9 mouse cellular contexts compared by ENCODE assay signal in the genomic region with DNA sequence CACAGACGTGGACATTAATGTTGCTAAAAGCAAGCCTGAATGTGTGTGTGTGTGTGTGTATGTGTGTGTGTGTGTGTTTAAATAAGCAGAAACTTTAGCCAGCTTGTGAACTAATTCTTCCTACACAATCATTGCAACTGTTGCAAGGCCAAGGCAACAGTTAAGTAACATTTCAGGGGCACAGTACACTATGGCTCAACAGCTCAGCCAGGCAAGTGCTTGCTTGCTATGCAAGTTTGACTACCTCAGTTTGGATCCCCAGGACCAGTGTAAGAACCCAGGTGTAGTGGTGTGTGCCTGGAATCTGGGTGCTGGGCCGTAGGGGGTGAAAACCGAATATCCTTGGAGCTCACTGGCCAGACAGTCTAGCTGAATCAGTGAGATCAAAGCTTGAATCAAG. TPM values are rescaled to one million over a fixed set of nuclear protein-coding genes. Genes with fewer than 3 reads are reported as not detected.
A peak's percentile ranks its signal among the peaks of the same experiment; 100 is the strongest.
DNase-seq lines count a peak whose midpoint lies in the region; ATAC-seq and TF ChIP-seq lines count a peak whose summit lies in the region.
"Had no signal": no experiment of that assay in that cellular context is flagged by ENCODE, and none has a peak within 500 bp of the region (broad histone marks: within the 10 kb centered on the region; RNA-seq: fewer than 3 reads in every experiment).

No protein-coding gene starts in this region.

- peak; percentile 58; the same call in 1 of the 2 replicates for TF ChIP-seq EP300 in liver, postnatal 0 days (IDR thresholded peaks at IDR 0.05; ENCODE audit: low read depth)

- peak overlapping the region; percentile 92 for H3K9ac ChIP-seq in heart, embryonic 13.5 days
- no peak overlapping the region for H3K9ac ChIP-seq in hindbrain, embryonic 11.5 days (ENCODE audit: low read depth, low read length)
- H3K9ac ChIP-seq in liver, postnatal 0 days (replicated peaks), result peak overlapping the region; percentile 90

- no peaks in the 10 kb centered on the region for H3K36me3 ChIP-seq in heart, embryonic 13.5 days
- H3K36me3 ChIP-seq in hindbrain, embryonic 11.5 days (ENCODE audit: control insufficient read depth, insufficient read depth, low read length), result no peaks in the 10 kb centered on the region
- no peaks in the 10 kb centered on the region for H3K36me3 ChIP-seq in liver, postnatal 0 days (replicated peaks; ENCODE audit: insufficient read depth, low read length)

- no peaks in the 10 kb centered on the region for H3K27me3 ChIP-seq in heart, embryonic 13.5 days (replicated peaks)
- H3K27me3 ChIP-seq in hindbrain, embryonic 11.5 days (ENCODE audit: control insufficient read depth, insufficient read depth, low read length), result no peaks in the 10 kb centered on the region
- no peaks in the 10 kb centered on the region for H3K27me3 ChIP-seq in liver, postnatal 0 days (ENCODE audit: insufficient read depth, low read length)

- no peak for TF ChIP-seq CTCF in liver, postnatal 0 days (IDR thresholded peaks at IDR 0.05; ENCODE audit: low read depth)

- H3K4me2 ChIP-seq in heart, embryonic 13.5 days, result peak overlapping the region; percentile 82
- H3K4me2 ChIP-seq in hindbrain, embryonic 11.5 days (replicated peaks; ENCODE audit: low read depth, low read length), result peak overlapping the region; percentile 52
- H3K4me2 ChIP-seq in liver, postnatal 0 days (ENCODE audit: low read depth, low read length), result peak overlapping the region; percentile 88

- WGBS in heart, embryonic 13.5 days, result 58% methylated on average over 3 of the region's 3 CpGs
- WGBS in hindbrain, embryonic 11.5 days, result 55% methylated on average over 3 of the region's 3 CpGs
- WGBS in liver, postnatal 0 days (ENCODE audit: insufficient replicate concordance), result 50% methylated on average over 3 of the region's 3 CpGs

- peak overlapping the region; percentile 84 for H3K4me3 ChIP-seq in heart, embryonic 13.5 days
- no peak overlapping the region for H3K4me3 ChIP-seq in hindbrain, embryonic 11.5 days (ENCODE audit: low read depth, low read length)
- peak overlapping the region; percentile 69 for H3K4me3 ChIP-seq in liver, postnatal 0 days (ENCODE audit: low read depth, low read length)

- intact Hi-C loops in left cerebral cortex, postnatal 36 days (cut with DNase I), result no loop called here

- no peaks in the 10 kb centered on the region for H3K9me3 ChIP-seq in heart, embryonic 13.5 days
- H3K9me3 ChIP-seq in hindbrain, embryonic 11.5 days (ENCODE audit: control insufficient read depth, low read length), result no peaks in the 10 kb centered on the region
- H3K9me3 ChIP-seq in liver, postnatal 0 days (ENCODE audit: low read length), result no peaks in the 10 kb centered on the region

- H3K27ac ChIP-seq in heart, embryonic 13.5 days (replicated peaks), result 0 out of 2 replicates have a peak overlapping the region, but pooled peaks have one; percentile 17
- no peak overlapping the region for H3K27ac ChIP-seq in hindbrain, embryonic 11.5 days (ENCODE audit: low read depth, low read length)
- peak overlapping the region; percentile 95 for H3K27ac ChIP-seq in liver, postnatal 0 days (ENCODE audit: low read depth)

- H3K4me1 ChIP-seq in heart, embryonic 13.5 days, result peaks cover 64% of the 10 kb centered on the region
- H3K4me1 ChIP-seq in hindbrain, embryonic 11.5 days (replicated peaks; ENCODE audit: control insufficient read depth, insufficient read depth, low read length), result no peaks in the 10 kb centered on the region; the same call in 1 of the 2 replicates
- H3K4me1 ChIP-seq in liver, postnatal 0 days (ENCODE audit: insufficient read depth), result peaks cover 43% of the 10 kb centered on the region

- DNase-seq in heart, adult 9 months (ENCODE audit: low spot score in 2 of 2), result no peak
- DNase-seq in adipocyte (ENCODE audit: low spot score), result peak; percentile 63
- DNase-seq in hindbrain, embryonic 11.5 days (ENCODE audit: low spot score), result no peak
- DNase-seq in liver, postnatal 0 days, result peak; percentile 45
- no peak for DNase-seq in left cerebral cortex, postnatal 36 days (ENCODE audit: low spot score in 2 of 2)
- DNase-seq in cerebellum, adult 11 months, result no peak
- DNase-seq: cerebellum, adult 11-12 months had no signal

- ATAC-seq in heart, embryonic 13.5 days (ENCODE audit: extremely low read depth, insufficient number of reproducible peaks, low FRiP score, low TSS enrichment), result no peak
- ATAC-seq in hindbrain, embryonic 11.5 days (ENCODE audit: low FRiP score), result no peak
- ATAC-seq in liver, postnatal 0 days, result peak; percentile 11
- no peak for ATAC-seq in granulocyte monocyte progenitor cell, adult 5-6 weeks (replicated peaks; ENCODE audit: poor library complexity, severe bottlenecking)

RNA-seq across cellular contexts. Expression of a gene that starts 2.6 kb away (rescaled TPM):
- 43.9 and 44.1 TPM in 2 replicates for polyA plus RNA-seq in heart, embryonic 13.5 days (2015; fragmentation: Nextera tagmentation; extraction: Ambion mirVana)
- 42.5 and 54.9 TPM in 2 replicates for polyA plus RNA-seq in hindbrain, embryonic 11.5 days (2014; fragmentation: Nextera tagmentation; extraction: Ambion mirVana)
- polyA plus RNA-seq in liver, postnatal 0 days (2015; fragmentation: Nextera tagmentation; extraction: Ambion mirVana), result 24.7 and 29.1 TPM in 2 replicates
- total RNA-seq in granulocyte monocyte progenitor cell, adult 5-6 weeks (2014; fragmentation: Nextera tagmentation), result 36.6 and 52.1 TPM in 2 replicates
- 38.9 and 53.7 TPM in 2 replicates for total RNA-seq in granulocyte monocyte progenitor cell, adult 5-6 weeks (2017)
- total RNA-seq in left cerebral cortex, postnatal 36 days (2021), result 10 to 100 TPM; 20.6 to 22.8 TPM

Comparison
In these comparisons a context has a peak if more than half of its experiments do, and no peak if none do; other contexts are left out.
1. DNase-seq: peak in adipocyte (single experiment) and liver, postnatal 0 days (single experiment); none in heart, adult 9 months (0 of 2), hindbrain, embryonic 11.5 days (single experiment), left cerebral cortex, postnatal 36 days (0 of 2) and cerebellum, adult 11 months (single experiment).
2. Peak in every context shown above with its lines, with median percentiles within 50 percentile points of each other: H3K4me2 ChIP-seq.